18 mouse cellular contexts compared by ENCODE assay signal in genomic region chr14:121840217-121840616, GRCm38 (mm10).
"Had no signal": no experiment of that assay in that cellular context is flagged by ENCODE, and none has a peak within 500 bp of the region (broad histone marks: within the 10 kb centered on the region; RNA-seq: fewer than 3 reads in every experiment).

No protein-coding gene starts in this region.

- H3K4me3 ChIP-seq: limb, embryonic 10.5 days; limb, embryonic 13.5 days; liver, embryonic 13.5 days; midbrain, embryonic 15.5 days; neural tube, embryonic 12.5 days; neural tube, embryonic 15.5 days had no signal

- H3K27ac ChIP-seq: limb, embryonic 10.5 days; limb, embryonic 13.5 days; liver, embryonic 13.5 days; macrophage; midbrain, embryonic 15.5 days; neural tube, embryonic 12.5 days; neural tube, embryonic 15.5 days had no signal

- DNase-seq: kidney, adult 9 months; kidney, postnatal 14 days; kidney, postnatal 4 days; liver; liver, embryonic 13.5 days; lung, adult 2 months; lung, postnatal 14 days; retina, postnatal 1 day; right cerebral cortex, postnatal 25 days; thymus, adult 18-20 months; thymus, postnatal 36 days had no signal

- H3K27me3 ChIP-seq: limb, embryonic 13.5 days; liver, embryonic 13.5 days; midbrain, embryonic 15.5 days; neural tube, embryonic 12.5 days; neural tube, embryonic 15.5 days had no signal

- H3K9ac ChIP-seq: limb, embryonic 13.5 days; liver, embryonic 13.5 days; midbrain, embryonic 15.5 days; neural tube, embryonic 12.5 days; neural tube, embryonic 15.5 days had no signal

- ATAC-seq: midbrain, embryonic 15.5 days had no signal

- H3K4me1 ChIP-seq: limb, embryonic 10.5 days; limb, embryonic 13.5 days; liver, embryonic 13.5 days; midbrain, embryonic 15.5 days; neural tube, embryonic 12.5 days; neural tube, embryonic 15.5 days had no signal

- H3K36me3 ChIP-seq: limb, embryonic 10.5 days; limb, embryonic 13.5 days; liver, embryonic 13.5 days; midbrain, embryonic 15.5 days; neural tube, embryonic 12.5 days; neural tube, embryonic 15.5 days had no signal

- H3K9me3 ChIP-seq: midbrain, embryonic 15.5 days had no signal

- H3K4me2 ChIP-seq: limb, embryonic 13.5 days; liver, embryonic 13.5 days; midbrain, embryonic 11.5 days; midbrain, embryonic 15.5 days; neural tube, embryonic 12.5 days; neural tube, embryonic 15.5 days had no signal
